Mouse (Mus musculus): ENCODE results near the gene Dgkh.

- TF ChIP-seq POLR2AphosphoS2 (IDR thresholded peaks at IDR 0.05; ENCODE audit: insufficient read length, low read depth) (no peak), POLR2A (IDR thresholded peaks at IDR 0.05; ENCODE audit: insufficient read length, low read depth) (no peak), TCF3 (IDR thresholded peaks at IDR 0.05; ENCODE audit: insufficient read length, low read depth) (no peak), REST (IDR thresholded peaks at IDR 0.05; ENCODE audit: insufficient read depth, insufficient read length) (no peak)
Observed at GRCm38 (mm10) chr14:78699196-78699595, 33.4 kb downstream of the Dgkh start.

Data from myocyte (in vitro differentiated cells).